Mouse (Mus musculus) midbrain, embryonic 11.5 days (tissue): ENCODE results near the gene Umodl1. TPM values are rescaled to one million over a fixed set of nuclear protein-coding genes. Genes with fewer than 3 reads are reported as not detected.

ENCODE experiments used
- microRNA-seq: library from miRNA; unstranded; fragments of <30 nt; microRNA quantifications from one replicate; pipeline ENCODE4, GENCODE M21; 2017
- polyA plus RNA-seq: library from polyadenylated mRNA; unstranded; fragments of >200 nt; fragmentation: Nextera tagmentation; extraction: Ambion mirVana; gene quantifications from 2 replicates; pipeline ENCODE4 v1.2.1, GENCODE M21; 2014

Gene Umodl1
- polyA plus RNA-seq, 1 experiment from 2014 or later: not detected

Small RNAs within 50 kb of the gene (microRNA-seq; reads per million reads assigned to microRNA genes)
- gene Gm24026: not detected

Other genes with a start within 250 kb of the Umodl1 start
- 0.04 and 0.10 TPM in 2 replicates for gene Glp1r, start 52.8 kb upstream of the Umodl1 start, polyA plus RNA-seq
- 10.4 TPM in 2 replicates for gene Abcg1, start 103.0 kb downstream of the Umodl1 start, polyA plus RNA-seq
- gene Tff3, start 175.0 kb downstream of the Umodl1 start, polyA plus RNA-seq: 0.50 and 1.7 TPM in 2 replicates
- gene Tff2, start 189.6 kb downstream of the Umodl1 start, polyA plus RNA-seq: not detected in 2 replicates
- gene Tff1, start 210.6 kb downstream of the Umodl1 start, polyA plus RNA-seq: not detected in 2 replicates
- gene Tmprss3, start 244.3 kb downstream of the Umodl1 start, polyA plus RNA-seq: 0.10 and 0.16 TPM in 2 replicates